Mouse (Mus musculus) bone marrow macrophage, adult 2 months (primary cell): ENCODE results near the gene Mcrip1. TPM values are rescaled to one million over a fixed set of nuclear protein-coding genes. Genes with fewer than 3 reads are reported as not detected.

Experiments used
- H3K27ac ChIP-seq: 2 replicates; pipeline ENCODE4 v1.5.1; 2012; ENCODE audit warnings: low read depth, low read length; ENCODE audit not compliant: insufficient read depth
- H3K4me1 ChIP-seq: 2 replicates; pipeline ENCODE4 v1.6.1; 2012; ENCODE audit warnings: low read length; ENCODE audit not compliant: control insufficient read depth, insufficient read depth
- H3K4me3 ChIP-seq: 2 replicates; pipeline ENCODE4 v1.5.1; 2012; ENCODE audit warnings: mild to moderate bottlenecking, low read length, moderate library complexity; ENCODE audit not compliant: insufficient read depth
- CTCF ChIP-seq: IDR thresholded peaks from 2 replicates; pipeline ENCODE4 v1.5.1; 2012; ENCODE audit warnings: low read depth, mild to moderate bottlenecking, low read length, moderate library complexity
- POLR2A ChIP-seq: IDR thresholded peaks from 2 replicates; pipeline ENCODE4 v1.6.1; 2012; ENCODE audit warnings: mild to moderate bottlenecking, low read depth, low read length, borderline replicate concordance
- polyA plus RNA-seq: library from polyadenylated mRNA; stranded (reverse); fragments of >200 nt; gene quantifications from 2 replicates; pipeline ENCODE4 v1.2.4, GENCODE M21; 2012; ENCODE audit not compliant: missing spikeins, insufficient read depth, insufficient read length

The Mcrip1 gene
- polyA plus RNA-seq, 1 experiment: 63.5 TPM

DNA sequence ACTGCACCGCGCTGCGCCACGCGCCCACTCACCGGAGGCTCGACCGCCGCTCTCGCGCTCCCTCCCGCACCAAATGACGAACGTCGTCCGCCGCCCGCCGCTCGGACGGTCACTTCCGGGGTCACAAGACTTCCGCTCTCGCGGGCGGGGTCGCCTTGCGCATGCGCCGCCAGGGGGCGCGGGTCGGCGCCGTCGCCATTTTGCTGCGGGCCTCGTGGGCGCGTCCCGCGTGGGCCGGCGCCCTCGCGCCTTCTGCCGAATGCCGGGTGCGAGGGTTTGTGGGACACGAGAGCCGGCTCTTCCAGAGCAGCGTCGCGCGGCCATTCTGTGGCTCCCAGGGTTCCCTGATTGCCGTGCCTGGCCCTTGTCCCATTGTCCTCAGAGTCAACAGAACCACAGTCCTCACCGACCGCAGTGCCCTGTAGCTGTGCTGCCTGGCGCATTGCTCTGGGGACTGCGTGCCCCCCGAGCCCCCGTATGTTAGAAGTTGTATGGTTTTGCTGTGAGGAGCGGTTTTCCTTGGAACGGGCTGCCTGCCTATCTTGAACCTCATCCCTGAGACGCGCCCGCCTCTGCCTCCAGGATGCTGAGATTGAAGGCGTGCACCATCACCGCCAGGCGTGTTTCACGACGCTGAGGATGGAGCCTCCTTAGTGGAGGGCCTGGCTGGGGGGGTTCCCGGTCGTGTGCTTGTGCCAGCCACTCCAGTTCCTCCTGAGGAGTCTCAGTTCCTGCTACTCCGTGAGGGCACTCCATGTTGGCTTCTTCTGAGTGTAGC lies 32.2 kb upstream of the Mcrip1 start, which contains the start of gene Arhgdia:
Gene Arhgdia (minus strand): TSS at position 135 of the 778 bp plus-strand sequence.
- H3K27ac ChIP-seq: peak within 1 kb of the TSS; percentile 88
- peaks cover 14% of the 10 kb centered on the region for H3K4me1 ChIP-seq
- peak within 1 kb of the TSS; percentile 87 for H3K4me3 ChIP-seq
- no peak for TF ChIP-seq POLR2A
- TF ChIP-seq CTCF: no peak

DNA sequence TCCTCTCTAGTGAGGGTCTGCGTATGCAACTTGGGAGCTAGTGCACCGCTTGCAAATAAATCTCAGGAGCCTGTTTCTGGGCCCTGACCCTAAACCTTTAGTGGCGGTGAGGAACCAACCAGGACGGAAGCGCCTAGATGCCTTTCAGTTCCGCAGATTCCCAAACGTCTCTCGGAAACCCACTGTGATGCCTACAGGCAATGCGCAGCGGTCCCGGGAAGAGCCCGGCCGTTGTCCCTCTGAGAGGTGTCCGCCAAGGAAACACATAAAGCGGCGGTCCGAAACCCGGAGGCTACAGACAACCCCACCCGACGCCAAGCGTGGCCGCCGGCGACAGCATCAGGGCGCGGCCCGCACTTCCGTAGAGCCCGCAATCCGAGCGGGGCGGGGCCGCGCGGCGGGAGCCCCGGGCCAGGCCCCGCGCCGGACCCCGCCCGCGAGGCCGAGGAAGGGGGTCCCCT lies 31.4 kb upstream of the Mcrip1 start:
- peaks cover 17% of the 10 kb centered on the region for H3K4me1 ChIP-seq
- H3K4me3 ChIP-seq: peak overlapping the region; percentile 87
- peak overlapping the region; percentile 88 for H3K27ac ChIP-seq
- TF ChIP-seq CTCF: no peak
- TF ChIP-seq POLR2A: no peak

DNA sequence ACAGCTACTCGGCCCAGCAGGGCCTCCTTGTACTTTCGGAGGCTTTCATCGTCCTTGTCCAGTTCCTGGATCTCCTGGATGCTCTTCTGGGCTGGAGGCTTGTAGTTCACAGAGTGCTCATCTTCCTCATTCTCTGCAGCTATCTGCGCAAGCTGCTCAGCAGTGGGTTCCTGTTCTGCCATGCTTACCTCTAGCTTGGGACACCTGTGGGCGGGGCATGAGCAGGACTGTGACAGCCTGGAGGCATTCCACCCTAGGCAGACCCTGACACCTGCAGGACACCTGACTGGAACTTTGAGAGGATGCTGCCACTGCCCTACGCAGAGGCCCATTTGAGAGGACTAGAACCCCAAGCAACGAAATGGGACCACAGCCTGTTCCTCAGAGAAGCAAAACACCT lies 30.7 kb upstream of the Mcrip1 start:
- no peak for TF ChIP-seq POLR2A
- Histone ChIP-seq H3K27ac (peak overlapping the region; percentile 88), H3K4me1 (peaks cover 18% of the 10 kb centered on the region), H3K4me3 (peak overlapping the region; percentile 87)

DNA sequence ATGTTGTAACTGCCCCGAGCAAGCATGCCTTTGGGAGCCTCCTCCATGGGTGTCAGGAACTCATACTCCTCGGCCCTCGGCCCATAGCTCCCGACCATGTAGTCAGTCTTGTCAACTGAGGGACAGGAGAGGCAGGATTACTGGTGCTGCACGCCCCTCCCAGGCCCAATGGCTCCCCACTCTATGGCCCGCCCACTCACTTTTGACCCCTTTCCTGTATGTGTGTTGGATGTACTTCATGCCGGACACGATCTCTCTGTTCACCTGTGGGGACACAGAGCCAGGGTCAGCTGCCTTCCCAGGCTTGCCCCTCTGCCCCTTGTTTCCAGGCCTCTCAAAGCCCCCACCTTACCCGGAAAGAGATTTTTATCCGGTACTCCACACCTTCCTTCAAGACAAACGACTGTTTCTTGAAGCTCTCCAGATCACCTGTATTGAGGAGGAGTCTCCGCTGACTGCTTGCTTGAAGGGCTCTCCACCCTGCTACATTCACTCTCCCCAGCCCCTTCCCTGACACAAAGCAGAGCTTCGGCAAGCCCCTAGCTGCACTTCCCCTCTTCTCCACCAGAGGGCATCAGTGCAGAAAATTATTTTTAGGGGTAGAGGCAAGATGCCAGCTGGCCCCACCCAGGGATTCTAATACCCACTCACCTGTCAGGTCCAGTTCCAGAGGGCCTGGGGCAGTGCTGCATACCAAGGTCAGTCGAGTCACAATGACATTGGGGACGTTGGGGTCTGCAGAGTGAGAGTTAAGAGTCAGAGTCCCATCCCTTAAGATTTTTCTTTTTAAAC lies 30.0 kb upstream of the Mcrip1 start:
- peak; percentile 66 for TF ChIP-seq CTCF
- no peak for TF ChIP-seq POLR2A
- Histone ChIP-seq H3K4me1 (peaks cover 22% of the 10 kb centered on the region), H3K27ac (no peak overlapping the region), H3K4me3 (peak overlapping the region; percentile 87)

DNA sequence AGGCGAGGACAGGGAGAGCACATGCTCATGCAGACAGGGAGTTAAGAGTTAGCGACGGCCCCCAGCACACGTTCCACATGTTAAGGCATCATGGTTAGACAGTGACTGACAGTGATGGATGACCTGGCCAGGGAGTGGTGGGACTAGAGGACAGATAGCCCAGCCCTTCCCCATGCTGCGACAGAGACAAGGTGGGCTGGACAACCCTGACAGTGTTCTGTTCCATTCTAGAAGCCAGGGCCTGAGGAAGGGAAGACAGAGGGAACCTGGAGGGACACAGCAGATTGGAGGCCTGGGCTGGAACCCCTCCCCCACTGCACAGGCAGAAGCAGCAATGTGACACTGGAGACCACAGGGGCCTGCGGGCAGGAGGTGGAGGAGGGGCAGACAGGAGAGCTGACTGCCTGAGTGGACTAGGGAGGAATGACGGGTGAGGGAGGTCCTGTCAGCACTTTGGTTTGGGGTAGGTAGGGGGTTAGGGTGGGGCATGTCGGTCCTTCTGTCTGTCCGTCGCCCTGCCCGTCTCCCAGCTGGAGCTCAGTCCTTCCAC lies 29.2 kb upstream of the Mcrip1 start:
- Histone ChIP-seq H3K4me3 (no peak overlapping the region), H3K4me1 (peaks cover 24% of the 10 kb centered on the region), H3K27ac (no peak overlapping the region)
- no peak for TF ChIP-seq CTCF
- TF ChIP-seq POLR2A: no peak

DNA sequence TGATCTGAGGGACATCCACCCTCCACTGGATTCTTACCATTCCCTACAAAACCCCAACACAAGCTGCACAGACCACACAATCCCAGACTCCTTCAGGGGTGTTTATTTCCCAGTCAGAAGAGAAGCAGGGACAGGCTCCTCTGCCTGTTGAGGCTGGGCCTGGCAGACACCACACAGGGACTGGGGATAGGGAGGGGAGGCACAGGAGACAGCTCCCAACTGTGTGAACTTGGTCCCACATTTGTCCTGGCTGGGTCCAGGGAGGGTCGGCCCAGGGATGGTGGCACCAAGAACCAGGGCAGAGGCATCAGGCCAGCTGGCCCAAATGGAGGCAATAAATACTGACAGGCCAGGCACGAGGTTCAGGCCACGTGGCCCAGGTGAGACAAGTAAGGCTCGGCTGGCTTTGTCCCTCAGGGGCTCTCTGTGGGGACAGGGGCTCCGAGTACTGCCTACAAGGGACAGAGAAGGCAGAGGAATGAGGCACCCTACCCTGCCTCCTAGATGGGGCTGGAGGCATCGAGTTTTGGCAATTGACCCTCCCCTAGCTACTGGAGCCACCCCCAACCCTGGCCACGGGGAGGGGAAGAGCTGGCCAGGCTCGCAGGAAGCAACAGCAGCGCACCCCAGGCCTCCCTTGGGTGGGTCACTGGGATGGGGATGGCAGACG lies 28.6 kb upstream of the Mcrip1 start:
- TF ChIP-seq POLR2A (no peak), CTCF (no peak)
- Histone ChIP-seq H3K4me3 (no peak overlapping the region), H3K27ac (no peak overlapping the region), H3K4me1 (peaks cover 24% of the 10 kb centered on the region)

DNA sequence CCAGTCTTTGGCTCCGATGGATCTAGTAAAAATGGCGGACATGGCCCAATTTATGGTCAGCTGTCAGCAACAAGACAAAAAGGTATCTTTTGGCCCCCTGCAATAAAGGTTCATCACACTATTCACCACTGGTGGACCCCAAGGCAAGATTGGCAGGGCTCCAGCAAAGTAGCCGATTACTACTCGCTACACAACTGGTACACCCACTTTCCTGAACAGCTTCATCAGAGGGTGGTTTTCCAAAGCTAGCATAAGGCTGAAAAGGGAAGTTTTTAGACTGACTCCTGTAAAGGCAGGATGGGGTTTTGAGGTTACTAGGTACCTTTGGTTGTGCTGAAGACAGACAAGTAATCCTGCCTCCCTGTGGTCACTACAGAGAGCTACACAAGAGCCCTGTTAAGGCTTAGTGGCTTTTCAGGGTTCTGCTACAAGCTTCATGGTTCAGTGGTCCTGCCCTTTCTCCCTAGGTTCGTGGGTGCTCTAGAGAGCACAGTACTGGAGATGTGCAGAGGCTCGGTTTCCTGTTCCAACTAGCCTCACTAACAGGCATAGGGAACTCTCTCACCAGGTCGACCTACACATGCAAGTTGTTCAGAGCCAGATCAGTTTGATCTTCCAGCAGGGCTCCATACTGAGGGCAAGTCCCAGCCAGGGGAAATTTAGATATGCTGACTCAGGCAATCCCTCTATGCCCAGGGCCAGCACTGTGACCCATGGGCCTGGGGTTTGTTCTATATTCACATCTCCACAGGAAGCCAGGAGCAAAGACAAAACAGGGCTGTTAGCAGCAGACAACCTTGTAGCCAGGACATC lies 27.9 kb upstream of the Mcrip1 start:
- TF ChIP-seq CTCF (no peak), POLR2A (no peak)
- Histone ChIP-seq H3K27ac (no peak overlapping the region), H3K4me3 (no peak overlapping the region), H3K4me1 (peaks cover 22% of the 10 kb centered on the region)

DNA sequence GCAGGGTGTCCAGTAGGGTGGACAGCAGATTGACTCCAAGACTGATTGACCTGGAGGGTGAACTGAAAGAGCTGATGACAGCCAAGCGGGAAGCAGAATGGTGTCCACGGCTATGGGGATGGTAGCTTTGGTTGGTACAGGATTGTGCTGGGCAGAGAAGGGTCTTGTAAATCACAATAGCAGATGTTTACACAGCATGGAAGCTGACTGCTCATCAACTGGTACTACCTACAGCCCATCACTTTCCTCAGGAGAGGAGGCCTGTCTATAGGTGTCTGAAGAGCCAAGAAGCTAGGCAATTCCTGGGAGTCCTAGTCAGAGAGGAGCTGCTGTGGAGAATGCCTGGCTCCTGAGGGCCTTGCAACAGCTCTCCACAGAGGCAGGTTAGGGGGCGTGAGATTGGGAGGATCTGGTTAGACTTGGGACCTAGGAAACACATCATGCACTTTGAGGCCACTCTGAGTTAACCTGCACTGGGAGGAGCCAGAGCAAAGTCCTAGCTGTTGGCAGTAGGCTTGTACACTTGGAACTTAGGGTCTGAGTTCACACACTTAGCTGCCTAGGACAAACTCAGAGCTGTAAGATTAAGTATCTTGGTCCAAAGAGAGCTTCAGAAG lies 26.9 kb upstream of the Mcrip1 start:
- TF ChIP-seq CTCF: no peak
- TF ChIP-seq POLR2A: no peak
- Histone ChIP-seq H3K27ac (no peak overlapping the region), H3K4me1 (peaks cover 21% of the 10 kb centered on the region), H3K4me3 (no peak overlapping the region)

DNA sequence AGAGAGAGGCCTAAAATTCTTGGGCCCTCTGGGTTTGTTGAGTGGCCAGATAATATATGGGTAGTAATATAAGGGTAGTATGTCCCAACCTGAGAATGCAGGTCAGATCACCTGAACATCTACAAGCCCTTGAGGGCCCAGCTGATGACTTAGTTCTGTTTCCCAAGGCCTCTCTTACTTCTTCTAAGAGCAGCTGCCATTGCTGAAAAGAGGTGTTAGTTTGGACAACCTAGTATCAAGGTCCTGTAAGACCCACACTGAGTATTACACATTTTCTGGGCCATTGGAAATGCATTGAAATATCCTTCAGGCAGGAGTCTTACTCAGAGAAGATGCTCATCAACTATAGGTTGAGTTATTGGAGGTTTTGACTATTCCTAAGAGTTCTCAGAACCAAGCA lies 26.4 kb upstream of the Mcrip1 start:
- no peak for TF ChIP-seq POLR2A
- TF ChIP-seq CTCF: no peak
- H3K4me1 ChIP-seq: peaks cover 25% of the 10 kb centered on the region

More for the DNA sequence above, 26.4 kb upstream of the Mcrip1 start:
- H3K27ac ChIP-seq: no peak overlapping the region
- no peak overlapping the region for H3K4me3 ChIP-seq
